Mouse (Mus musculus) liver, embryonic 14.5 days (tissue): Measurements from ENCODE around the gene Daxx.

ENCODE experiments used
- CTCF ChIP-seq: IDR thresholded peaks from 2 replicates; pipeline ENCODE4 v1.5.1; 2016; ENCODE audit warnings: antibody characterized with exemption, low read depth, control low read depth
- EP300 ChIP-seq: IDR thresholded peaks from 2 replicates; pipeline ENCODE4 v1.6.1; 2016; ENCODE audit warnings: antibody characterized with exemption, low read depth

GRCm38 (mm10) chr17:33948905-33949537, 39.8 kb downstream of the Daxx start:
- TF ChIP-seq CTCF (no peak), EP300 (no peak)
